ENCODE assay signal across 9 mouse cellular contexts in genomic region chr16:17798321-17799180, GRCm38 (mm10). TPM values are rescaled to one million over a fixed set of nuclear protein-coding genes. Genes with fewer than 3 reads are reported as not detected.
DNase-seq lines count a peak whose midpoint lies in the region; ATAC-seq and TF ChIP-seq lines count a peak whose summit lies in the region.
"Had no signal": no experiment of that assay in that cellular context is flagged by ENCODE, and none has a peak within 500 bp of the region (broad histone marks: within the 10 kb centered on the region; RNA-seq: fewer than 3 reads in every experiment).

No protein-coding gene starts in this region.

- H3K9me3 ChIP-seq in forebrain, postnatal 0 days (ENCODE audit: low read length), result no peaks in the 10 kb centered on the region
- H3K9me3 ChIP-seq in hindbrain, embryonic 12.5 days (replicated peaks), result no peaks in the 10 kb centered on the region
- no peaks in the 10 kb centered on the region for H3K9me3 ChIP-seq in limb, embryonic 14.5 days (ENCODE audit: control insufficient read depth, low read length)
- H3K9me3 ChIP-seq in midbrain, embryonic 16.5 days (replicated peaks; ENCODE audit: control insufficient read depth, low read length, poor library complexity, severe bottlenecking), result no peaks in the 10 kb centered on the region

- DNase-seq in adrenal gland, postnatal 14 days, result peak; percentile 55
- no peak for DNase-seq in adrenal gland, postnatal 4 days (ENCODE audit: low spot score in 2 of 2)
- no peak for DNase-seq in forebrain, postnatal 0 days
- DNase-seq in limb, embryonic 14.5 days (ENCODE audit: low spot score), result peak; percentile 79

- peak overlapping the region; percentile 41 for H3K4me3 ChIP-seq in forebrain, postnatal 0 days (ENCODE audit: low read depth, low read length)
- peak overlapping the region; percentile 53 for H3K4me3 ChIP-seq in hindbrain, embryonic 12.5 days
- peak overlapping the region; percentile 95 for H3K4me3 ChIP-seq in limb, embryonic 14.5 days (replicated peaks; ENCODE audit: low read length)
- H3K4me3 ChIP-seq in midbrain, embryonic 16.5 days (ENCODE audit: low read depth, low read length), result peak overlapping the region; percentile 52

- peak overlapping the region; percentile 90 for H3K4me2 ChIP-seq in forebrain, postnatal 0 days (ENCODE audit: low read depth)
- peak overlapping the region; percentile 81 for H3K4me2 ChIP-seq in hindbrain, embryonic 12.5 days (replicated peaks)
- H3K4me2 ChIP-seq in limb, embryonic 14.5 days (replicated peaks; ENCODE audit: low read depth, low read length, severe bottlenecking), result peak overlapping the region; percentile 81
- H3K4me2 ChIP-seq in midbrain, embryonic 16.5 days (ENCODE audit: low read length), result peak overlapping the region; percentile 43

- H3K9ac ChIP-seq in forebrain, postnatal 0 days, result no peak overlapping the region
- H3K9ac ChIP-seq in hindbrain, embryonic 12.5 days, result peak overlapping the region; percentile 74
- H3K9ac ChIP-seq in limb, embryonic 14.5 days (ENCODE audit: low read depth, low read length, severe bottlenecking), result peak overlapping the region; percentile 98
- no peak overlapping the region for H3K9ac ChIP-seq in midbrain, embryonic 16.5 days (ENCODE audit: low read depth, low read length)

- no peak for TF ChIP-seq CTCF in forebrain, postnatal 0 days (IDR thresholded peaks at IDR 0.05; ENCODE audit: low read depth)

- no peak for ATAC-seq in forebrain, postnatal 0 days
- ATAC-seq in hindbrain, embryonic 12.5 days (ENCODE audit: low FRiP score), result 0 out of 2 replicates have a peak, but pooled peaks have one; percentile 12
- peak; percentile 67 for ATAC-seq in limb, embryonic 14.5 days (ENCODE audit: low FRiP score, low read depth)
- ATAC-seq in midbrain, embryonic 16.5 days, result no peak
- no peak for ATAC-seq in granulocyte monocyte progenitor cell, adult 5-6 weeks (replicated peaks; ENCODE audit: poor library complexity, severe bottlenecking)
- ATAC-seq in inflammation-experienced regulatory T-cells, adult 6 months, result no peak

- H3K36me3 ChIP-seq in forebrain, postnatal 0 days (ENCODE audit: insufficient read depth), result no peaks in the 10 kb centered on the region
- H3K36me3 ChIP-seq in hindbrain, embryonic 12.5 days, result no peaks in the 10 kb centered on the region
- peaks cover 21% of the 10 kb centered on the region for H3K36me3 ChIP-seq in limb, embryonic 14.5 days (ENCODE audit: control insufficient read depth, insufficient read depth, low read length)
- no peaks in the 10 kb centered on the region for H3K36me3 ChIP-seq in midbrain, embryonic 16.5 days (ENCODE audit: control insufficient read depth, insufficient read depth, low read length)

- no peak for TF ChIP-seq POLR2A in limb, embryonic 14.5 days (IDR thresholded peaks at IDR 0.05; ENCODE audit: borderline replicate concordance, extremely low read depth, insufficient read depth, insufficient read length)

- H3K27me3 ChIP-seq in forebrain, postnatal 0 days (ENCODE audit: insufficient read depth, low read length), result peaks cover 57% of the 10 kb centered on the region
- H3K27me3 ChIP-seq in hindbrain, embryonic 12.5 days, result peaks cover 85% of the 10 kb centered on the region
- peaks cover 12% of the 10 kb centered on the region; the same call in 1 of the 2 replicates for H3K27me3 ChIP-seq in limb, embryonic 14.5 days (ENCODE audit: control insufficient read depth, insufficient read depth, low read length)
- peaks cover 68% of the 10 kb centered on the region for H3K27me3 ChIP-seq in midbrain, embryonic 16.5 days (ENCODE audit: control insufficient read depth, insufficient read depth, low read depth, low read length)

- peaks cover 14% of the 10 kb centered on the region; the same call in 1 of the 2 replicates for H3K4me1 ChIP-seq in forebrain, postnatal 0 days (ENCODE audit: insufficient read depth)
- H3K4me1 ChIP-seq in hindbrain, embryonic 12.5 days, result peaks cover 39% of the 10 kb centered on the region
- H3K4me1 ChIP-seq in limb, embryonic 14.5 days (ENCODE audit: control insufficient read depth, insufficient read depth, low read length), result peaks cover 59% of the 10 kb centered on the region
- peaks cover 25% of the 10 kb centered on the region for H3K4me1 ChIP-seq in midbrain, embryonic 16.5 days (ENCODE audit: control insufficient read depth, insufficient read depth, low read length)

- WGBS in forebrain, postnatal 0 days, result 9% methylated on average over 40 of the region's 45 CpGs
- 2% methylated on average over 35 of the region's 45 CpGs for whole genome bisulfite sequencing in hindbrain, embryonic 12.5 days
- WGBS in limb, embryonic 14.5 days, result 3% methylated on average over 33 of the region's 45 CpGs
- WGBS in midbrain, embryonic 16.5 days, result 5% methylated on average over 26 of the region's 45 CpGs

- H3K27ac ChIP-seq in forebrain, postnatal 0 days (ENCODE audit: low read depth, low read length), result no peak overlapping the region
- peak overlapping the region; percentile 62; the same call in 1 of the 2 replicates for H3K27ac ChIP-seq in hindbrain, embryonic 12.5 days
- peak overlapping the region; percentile 96 for H3K27ac ChIP-seq in limb, embryonic 14.5 days (replicated peaks; ENCODE audit: low read depth, low read length)
- no peak overlapping the region for H3K27ac ChIP-seq in midbrain, embryonic 16.5 days (ENCODE audit: low read length)

RNA-seq across cellular contexts. Expression of gene Scarf2, which starts 1.5 kb away (rescaled TPM):
- total RNA-seq in adrenal gland, postnatal 14 days (2021), result 11.3 and 12.4 TPM in 2 replicates
- total RNA-seq in adrenal gland, postnatal 4 days (2021), result 10 to 100 TPM; 29.3 to 33.9 TPM
- 6.2 and 10.6 TPM in 2 replicates for total RNA-seq in forebrain, postnatal 0 days (2014; rRNA removed)
- 1.9 and 2.1 TPM in 2 replicates for polyA plus RNA-seq in forebrain, postnatal 0 days (2015; fragmentation: Nextera tagmentation; extraction: Ambion mirVana)
- 21.0 and 26.5 TPM in 2 replicates for polyA plus RNA-seq in hindbrain, embryonic 12.5 days (2016; fragmentation: Nextera tagmentation; extraction: Ambion mirVana)
- polyA plus RNA-seq in limb, embryonic 14.5 days (2012; rRNA removed), result 232 and 360 TPM in 2 replicates
- 51.3 and 64.9 TPM in 2 replicates for polyA plus RNA-seq in limb, embryonic 14.5 days (2014; fragmentation: Nextera tagmentation; extraction: Ambion mirVana)
- polyA plus RNA-seq in midbrain, embryonic 16.5 days (2015; fragmentation: Nextera tagmentation; extraction: Ambion mirVana), result 0.88 and 1.2 TPM in 2 replicates
- total RNA-seq in granulocyte monocyte progenitor cell, adult 5-6 weeks (2014; fragmentation: Nextera tagmentation), result 1.1 TPM in 1 of 2 replicates, not detected in the other
- total RNA-seq in granulocyte monocyte progenitor cell, adult 5-6 weeks (2017), result not detected in 2 replicates
- polyA plus RNA-seq in inflammation-experienced regulatory T-cells, adult 6 months (2017; shearing (Covaris generic)), result not detected
- total RNA-seq: common myeloid progenitor, adult 5-6 weeks had no signal

RNA-seq across cellular contexts. Expression of gene B830017H08Rik, which starts 34.4 kb away (rescaled TPM):
- total RNA-seq in adrenal gland, postnatal 14 days (2021), result not detected in 2 replicates
- under 1 TPM in 1 of 2 experiments, not detected in 1; 0.62 TPM for total RNA-seq in adrenal gland, postnatal 4 days (2021)
- 4.5 and 5.9 TPM in 2 replicates for total RNA-seq in forebrain, postnatal 0 days (2014; rRNA removed)
- polyA plus RNA-seq in forebrain, postnatal 0 days (2015; fragmentation: Nextera tagmentation; extraction: Ambion mirVana), result 6.8 TPM in 2 replicates
- polyA plus RNA-seq in hindbrain, embryonic 12.5 days (2016; fragmentation: Nextera tagmentation; extraction: Ambion mirVana), result 0.93 and 1.0 TPM in 2 replicates
- polyA plus RNA-seq in limb, embryonic 14.5 days (2012; rRNA removed), result 0.49 and 0.58 TPM in 2 replicates
- polyA plus RNA-seq in limb, embryonic 14.5 days (2014; fragmentation: Nextera tagmentation; extraction: Ambion mirVana), result 0.17 and 0.69 TPM in 2 replicates
- polyA plus RNA-seq in midbrain, embryonic 16.5 days (2015; fragmentation: Nextera tagmentation; extraction: Ambion mirVana), result 3.8 and 4.2 TPM in 2 replicates
- total RNA-seq in granulocyte monocyte progenitor cell, adult 5-6 weeks (2014; fragmentation: Nextera tagmentation), result not detected in 2 replicates
- not detected in 2 replicates for total RNA-seq in granulocyte monocyte progenitor cell, adult 5-6 weeks (2017)
- not detected for polyA plus RNA-seq in inflammation-experienced regulatory T-cells, adult 6 months (2017; shearing (Covaris generic))
- total RNA-seq: common myeloid progenitor, adult 5-6 weeks had no signal

RNA-seq across cellular contexts. Expression of gene Klhl22, which starts 39.1 kb away (rescaled TPM):
- 40.3 and 43.1 TPM in 2 replicates for total RNA-seq in adrenal gland, postnatal 14 days (2021)
- total RNA-seq in adrenal gland, postnatal 4 days (2021), result 10 to 100 TPM; 52.3 TPM
- 117 and 162 TPM in 2 replicates for total RNA-seq in forebrain, postnatal 0 days (2014; rRNA removed)
- 69.6 and 73.8 TPM in 2 replicates for polyA plus RNA-seq in forebrain, postnatal 0 days (2015; fragmentation: Nextera tagmentation; extraction: Ambion mirVana)
- polyA plus RNA-seq in hindbrain, embryonic 12.5 days (2016; fragmentation: Nextera tagmentation; extraction: Ambion mirVana), result 63.9 and 64.7 TPM in 2 replicates
- 124 and 176 TPM in 2 replicates for polyA plus RNA-seq in limb, embryonic 14.5 days (2012; rRNA removed)
- 87.2 and 101 TPM in 2 replicates for polyA plus RNA-seq in limb, embryonic 14.5 days (2014; fragmentation: Nextera tagmentation; extraction: Ambion mirVana)
- polyA plus RNA-seq in midbrain, embryonic 16.5 days (2015; fragmentation: Nextera tagmentation; extraction: Ambion mirVana), result 86.0 and 89.4 TPM in 2 replicates
- 16.7 and 20.1 TPM in 2 replicates for total RNA-seq in granulocyte monocyte progenitor cell, adult 5-6 weeks (2014; fragmentation: Nextera tagmentation)
- total RNA-seq in granulocyte monocyte progenitor cell, adult 5-6 weeks (2017), result 13.2 and 24.6 TPM in 2 replicates
- polyA plus RNA-seq in inflammation-experienced regulatory T-cells, adult 6 months (2017; shearing (Covaris generic)), result 10 to 100 TPM; 11.8 to 28.7 (median 13.4) TPM

RNA-seq across cellular contexts. Expression of gene Car15, which starts 39.6 kb away (rescaled TPM):
- 1.3 and 2.2 TPM in 2 replicates for total RNA-seq in adrenal gland, postnatal 14 days (2021)
- total RNA-seq in adrenal gland, postnatal 4 days (2021), result 1 to 10 TPM; 2.9 to 8.8 TPM
- 4.2 and 7.5 TPM in 2 replicates for total RNA-seq in forebrain, postnatal 0 days (2014; rRNA removed)
- polyA plus RNA-seq in forebrain, postnatal 0 days (2015; fragmentation: Nextera tagmentation; extraction: Ambion mirVana), result 1.8 and 1.9 TPM in 2 replicates
- polyA plus RNA-seq in hindbrain, embryonic 12.5 days (2016; fragmentation: Nextera tagmentation; extraction: Ambion mirVana), result 3.5 and 4.1 TPM in 2 replicates
- 8.6 and 11.5 TPM in 2 replicates for polyA plus RNA-seq in limb, embryonic 14.5 days (2012; rRNA removed)
- polyA plus RNA-seq in limb, embryonic 14.5 days (2014; fragmentation: Nextera tagmentation; extraction: Ambion mirVana), result 3.2 and 3.4 TPM in 2 replicates
- polyA plus RNA-seq in midbrain, embryonic 16.5 days (2015; fragmentation: Nextera tagmentation; extraction: Ambion mirVana), result 3.3 and 4.4 TPM in 2 replicates
- 3.0 and 5.2 TPM in 2 replicates for total RNA-seq in granulocyte monocyte progenitor cell, adult 5-6 weeks (2014; fragmentation: Nextera tagmentation)
- total RNA-seq in granulocyte monocyte progenitor cell, adult 5-6 weeks (2017), result not detected in 2 replicates
- 1 to 10 TPM in 2 of 3 experiments, under 1 TPM in 1; 0.67 to 1.9 (median 1.5) TPM for polyA plus RNA-seq in inflammation-experienced regulatory T-cells, adult 6 months (2017; shearing (Covaris generic))

Comparison
In these comparisons a context has a peak if more than half of its experiments do, and no peak if none do; other contexts are left out.
1. DNase-seq: peak in adrenal gland, postnatal 14 days (single experiment) and limb, embryonic 14.5 days (single experiment); none in adrenal gland, postnatal 4 days (0 of 2) and forebrain, postnatal 0 days (single experiment).
2. ATAC-seq: peak in hindbrain, embryonic 12.5 days (single experiment) and limb, embryonic 14.5 days (single experiment); none in forebrain, postnatal 0 days (single experiment), midbrain, embryonic 16.5 days (single experiment), granulocyte monocyte progenitor cell, adult 5-6 weeks (single experiment) and inflammation-experienced regulatory T-cells, adult 6 months (single experiment).
3. H3K27ac ChIP-seq: peak in hindbrain, embryonic 12.5 days (single experiment) and limb, embryonic 14.5 days (single experiment); none in forebrain, postnatal 0 days (single experiment) and midbrain, embryonic 16.5 days (single experiment).
4. H3K4me3 ChIP-seq: peak in every context shown above with its lines; median percentile 95 in limb, embryonic 14.5 days; 53 in hindbrain, embryonic 12.5 days; 52 in midbrain, embryonic 16.5 days; 41 in forebrain, postnatal 0 days.
5. H3K9ac ChIP-seq: peak in hindbrain, embryonic 12.5 days (single experiment) and limb, embryonic 14.5 days (single experiment); none in forebrain, postnatal 0 days (single experiment) and midbrain, embryonic 16.5 days (single experiment).
6. Peak in every context shown above with its lines, with median percentiles within 50 percentile points of each other: H3K4me2 ChIP-seq.